Mouse (Mus musculus): ENCODE results near the gene Iqch. TPM values are rescaled to one million over a fixed set of nuclear protein-coding genes. Genes with fewer than 3 reads are reported as not detected.

Gene Iqch
- polyA plus RNA-seq, 1 experiment = not detected

DNA sequence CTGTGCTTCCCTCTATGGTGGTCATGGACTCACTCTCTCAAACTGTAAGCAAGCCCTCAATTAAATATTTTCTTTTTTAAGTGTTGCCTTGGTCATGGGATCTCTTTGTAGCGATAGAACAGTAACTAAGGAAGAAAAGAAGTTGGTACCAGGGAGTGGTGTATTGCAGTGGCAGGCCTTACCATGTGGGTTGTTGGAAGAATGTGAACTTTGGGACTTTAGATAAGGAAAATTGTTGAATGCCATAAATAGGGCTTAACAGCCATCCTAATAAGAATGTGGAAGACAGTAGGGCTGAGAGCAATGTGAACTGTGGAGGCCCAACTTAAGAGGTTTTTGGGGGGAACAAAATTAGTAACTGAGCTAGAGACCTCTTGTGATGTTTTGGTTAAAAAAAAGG, 171.6 kb downstream of the Iqch start:
- Histone ChIP-seq H3K27ac (ENCODE audit: insufficient read depth, low read length) (no peak overlapping the region), H3K9ac (ENCODE audit: low read depth, poor library complexity, severe bottlenecking) (no peak overlapping the region), H3K4me1 (ENCODE audit: control insufficient read depth, insufficient read depth, low read length) (no peaks in the 10 kb centered on the region), H3K27me3 (ENCODE audit: control insufficient read depth, insufficient read depth, low read length, poor library complexity, severe bottlenecking) (no peaks in the 10 kb centered on the region), H3K36me3 (ENCODE audit: control insufficient read depth, insufficient read depth, low read length, poor library complexity, severe bottlenecking) (no peaks in the 10 kb centered on the region), H3K4me3 (ENCODE audit: low read depth, low read length) (no peak overlapping the region), H3K9me3 (replicated peaks; ENCODE audit: control insufficient read depth, insufficient read depth, low read length, poor library complexity, severe bottlenecking) (no peaks in the 10 kb centered on the region)
- TF ChIP-seq EP300 (IDR thresholded peaks at IDR 0.05; ENCODE audit: insufficient read depth, low read depth, low read length) (no peak), CTCF (IDR thresholded peaks at IDR 0.05; ENCODE audit: low read depth, low read length) (no peak), POLR2A (IDR thresholded peaks at IDR 0.05; ENCODE audit: insufficient read depth, low read length) (no peak)

DNA sequence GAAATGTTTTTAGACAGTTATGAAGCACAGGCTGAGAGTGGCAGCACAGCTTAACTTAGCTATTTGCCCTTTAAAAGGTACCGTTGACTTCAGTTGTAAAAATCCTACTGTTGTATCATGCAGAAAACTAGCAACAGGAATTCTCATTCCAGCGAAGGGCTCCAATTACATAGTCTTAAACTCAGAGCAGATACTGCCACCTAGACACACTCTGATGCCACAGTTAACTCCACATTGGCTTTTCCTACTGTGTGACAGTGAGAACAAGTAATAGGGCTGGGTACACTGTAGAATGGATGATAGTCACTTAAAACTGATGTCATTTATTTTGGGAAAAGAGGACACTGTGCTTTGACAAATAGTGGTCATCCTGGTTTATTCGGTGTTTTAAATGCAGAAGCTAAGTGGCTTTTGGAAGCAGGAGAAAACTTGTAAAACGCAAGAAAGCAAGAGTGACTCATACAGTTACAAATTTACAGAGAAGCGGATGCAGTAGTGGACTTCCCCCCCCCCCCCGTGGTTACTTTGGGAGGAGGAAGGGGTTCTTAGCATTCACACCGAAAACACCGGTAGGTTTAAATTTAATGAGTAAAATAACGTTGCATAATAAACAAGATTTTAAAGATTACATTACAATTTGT, 181.1 kb downstream of the Iqch start:
- H3K9ac ChIP-seq (ENCODE audit: low read depth, poor library complexity, severe bottlenecking) = no peak overlapping the region
- no peaks in the 10 kb centered on the region for H3K9me3 ChIP-seq (replicated peaks; ENCODE audit: control insufficient read depth, insufficient read depth, low read length, poor library complexity, severe bottlenecking)
- TF ChIP-seq CTCF (IDR thresholded peaks at IDR 0.05; ENCODE audit: low read depth, low read length) (no peak), EP300 (IDR thresholded peaks at IDR 0.05; ENCODE audit: insufficient read depth, low read depth, low read length) (no peak), POLR2A (IDR thresholded peaks at IDR 0.05; ENCODE audit: insufficient read depth, low read length) (no peak)
- H3K4me3 ChIP-seq (ENCODE audit: low read depth, low read length) = no peak overlapping the region
- no peaks in the 10 kb centered on the region for H3K27me3 ChIP-seq (ENCODE audit: control insufficient read depth, insufficient read depth, low read length, poor library complexity, severe bottlenecking)
- no peaks in the 10 kb centered on the region for H3K4me1 ChIP-seq (ENCODE audit: control insufficient read depth, insufficient read depth, low read length)
- H3K27ac ChIP-seq (ENCODE audit: insufficient read depth, low read length) = no peak overlapping the region
- no peaks in the 10 kb centered on the region for H3K36me3 ChIP-seq (ENCODE audit: control insufficient read depth, insufficient read depth, low read length, poor library complexity, severe bottlenecking)

GRCm38 (mm10) chr9:63420396-63420795, 181.9 kb downstream of the Iqch start:
- H3K4me3 ChIP-seq (ENCODE audit: low read depth, low read length) = no peak overlapping the region
- TF ChIP-seq EP300 (IDR thresholded peaks at IDR 0.05; ENCODE audit: insufficient read depth, low read depth, low read length) = no peak
- no peak for TF ChIP-seq CTCF (IDR thresholded peaks at IDR 0.05; ENCODE audit: low read depth, low read length)
- TF ChIP-seq POLR2A (IDR thresholded peaks at IDR 0.05; ENCODE audit: insufficient read depth, low read length) = no peak

DNA sequence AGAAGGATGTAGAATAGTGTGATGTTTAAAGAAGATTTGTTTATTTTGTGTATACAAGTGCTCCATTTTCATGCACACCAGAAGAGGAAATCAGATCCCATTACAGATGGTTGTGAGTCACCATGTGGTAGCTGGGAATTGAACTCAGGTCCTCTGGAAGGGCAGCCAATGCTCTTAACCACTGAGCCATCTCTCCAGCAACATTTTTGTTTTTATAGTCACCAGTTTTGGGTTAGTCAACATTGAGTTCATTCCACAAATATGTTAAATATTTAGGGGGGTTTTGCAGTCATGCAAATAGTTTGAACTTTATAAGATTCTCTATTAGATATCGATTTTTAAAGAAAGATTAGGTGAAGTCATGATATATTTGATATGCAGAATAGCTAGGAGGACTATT, 202.1 kb downstream of the Iqch start:
- no peaks in the 10 kb centered on the region for H3K27me3 ChIP-seq (ENCODE audit: control insufficient read depth, insufficient read depth, low read length, poor library complexity, severe bottlenecking)

More at GRCm38 (mm10) chr9:63420396-63420795, 181.9 kb downstream of the Iqch start:
- H3K9me3 ChIP-seq (replicated peaks; ENCODE audit: control insufficient read depth, insufficient read depth, low read length, poor library complexity, severe bottlenecking) = no peaks in the 10 kb centered on the region
- no peak overlapping the region for H3K27ac ChIP-seq (ENCODE audit: insufficient read depth, low read length)
- H3K4me1 ChIP-seq (ENCODE audit: control insufficient read depth, insufficient read depth, low read length) = no peaks in the 10 kb centered on the region
- no peaks in the 10 kb centered on the region for H3K36me3 ChIP-seq (ENCODE audit: control insufficient read depth, insufficient read depth, low read length, poor library complexity, severe bottlenecking)
- no peak overlapping the region for H3K9ac ChIP-seq (ENCODE audit: low read depth, poor library complexity, severe bottlenecking)
- no peaks in the 10 kb centered on the region for H3K27me3 ChIP-seq (ENCODE audit: control insufficient read depth, insufficient read depth, low read length, poor library complexity, severe bottlenecking)

GRCm38 (mm10) chr9:63399463-63399815, 202.9 kb downstream of the Iqch start:
- Histone ChIP-seq H3K4me3 (ENCODE audit: low read depth, low read length) (peak overlapping the region; percentile 83), H3K9ac (ENCODE audit: low read depth, poor library complexity, severe bottlenecking) (peak overlapping the region; percentile 59), H3K27ac (ENCODE audit: insufficient read depth, low read length) (peak overlapping the region; percentile 46), H3K27me3 (ENCODE audit: control insufficient read depth, insufficient read depth, low read length, poor library complexity, severe bottlenecking) (no peaks in the 10 kb centered on the region), H3K4me1 (ENCODE audit: control insufficient read depth, insufficient read depth, low read length) (no peaks in the 10 kb centered on the region), H3K9me3 (replicated peaks; ENCODE audit: control insufficient read depth, insufficient read depth, low read length, poor library complexity, severe bottlenecking) (no peaks in the 10 kb centered on the region), H3K36me3 (ENCODE audit: control insufficient read depth, insufficient read depth, low read length, poor library complexity, severe bottlenecking) (no peaks in the 10 kb centered on the region)
- TF ChIP-seq CTCF (IDR thresholded peaks at IDR 0.05; ENCODE audit: low read depth, low read length) (no peak), EP300 (IDR thresholded peaks at IDR 0.05; ENCODE audit: insufficient read depth, low read depth, low read length) (no peak), POLR2A (IDR thresholded peaks at IDR 0.05; ENCODE audit: insufficient read depth, low read length) (no peak)

More for the DNA sequence above, 202.1 kb downstream of the Iqch start:
- TF ChIP-seq CTCF (IDR thresholded peaks at IDR 0.05; ENCODE audit: low read depth, low read length) = no peak
- TF ChIP-seq POLR2A (IDR thresholded peaks at IDR 0.05; ENCODE audit: insufficient read depth, low read length) = no peak
- no peak for TF ChIP-seq EP300 (IDR thresholded peaks at IDR 0.05; ENCODE audit: insufficient read depth, low read depth, low read length)
- H3K4me3 ChIP-seq (ENCODE audit: low read depth, low read length) = no peak overlapping the region
- no peaks in the 10 kb centered on the region for H3K36me3 ChIP-seq (ENCODE audit: control insufficient read depth, insufficient read depth, low read length, poor library complexity, severe bottlenecking)
- H3K9me3 ChIP-seq (replicated peaks; ENCODE audit: control insufficient read depth, insufficient read depth, low read length, poor library complexity, severe bottlenecking) = no peaks in the 10 kb centered on the region
- H3K4me1 ChIP-seq (ENCODE audit: control insufficient read depth, insufficient read depth, low read length) = no peaks in the 10 kb centered on the region
- no peak overlapping the region for H3K27ac ChIP-seq (ENCODE audit: insufficient read depth, low read length)
- no peak overlapping the region for H3K9ac ChIP-seq (ENCODE audit: low read depth, poor library complexity, severe bottlenecking)

DNA sequence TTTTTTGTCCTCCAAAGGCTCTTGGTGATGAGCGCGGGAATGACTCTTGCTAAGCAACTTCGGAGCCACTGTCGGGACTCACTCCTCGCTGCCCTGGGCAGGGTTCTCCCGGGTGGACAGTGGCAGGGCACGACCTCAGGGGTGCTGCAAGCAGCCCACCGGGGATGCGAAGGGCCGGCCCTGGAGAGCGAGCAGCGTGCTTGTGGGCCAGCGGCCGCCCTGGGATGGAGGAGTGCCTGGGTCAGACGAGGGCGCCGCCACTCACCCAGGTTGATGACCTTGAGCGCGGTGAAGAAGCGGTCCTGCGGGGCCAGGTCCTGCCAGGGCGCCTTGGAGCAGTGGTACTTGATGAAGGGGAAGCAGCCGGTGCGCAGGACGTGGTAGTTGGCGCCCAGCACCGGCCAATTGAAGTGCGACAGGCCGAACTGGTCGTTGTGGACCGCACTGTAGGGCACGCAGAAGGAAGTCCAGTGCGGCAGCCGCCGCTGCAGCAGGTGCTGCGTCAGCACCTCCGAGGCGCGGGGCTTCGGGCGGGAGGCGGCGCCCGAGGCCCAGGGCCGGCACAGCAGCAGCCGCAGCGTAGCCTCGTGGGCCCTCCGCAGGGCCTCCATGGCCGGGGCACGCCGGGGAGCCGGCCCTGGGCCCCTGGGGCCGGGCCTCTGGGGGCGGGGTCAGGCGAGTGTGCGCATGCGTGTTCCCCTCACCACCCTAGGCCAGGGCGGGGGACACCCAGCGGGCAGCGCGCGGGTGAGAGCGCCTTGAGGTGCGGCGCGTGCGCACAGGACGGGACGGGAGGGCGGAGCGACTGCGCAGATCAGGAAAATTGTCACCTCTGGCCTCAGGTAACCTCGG, 203.5 kb downstream of the Iqch start, which contains the start of gene 2300009A05Rik:
Gene 2300009A05Rik (minus strand): TSS at position 636 of the 852 bp plus-strand sequence.
- Histone ChIP-seq H3K36me3 (ENCODE audit: control insufficient read depth, insufficient read depth, low read length, poor library complexity, severe bottlenecking) (no peaks in the 10 kb centered on the region), H3K9me3 (replicated peaks; ENCODE audit: control insufficient read depth, insufficient read depth, low read length, poor library complexity, severe bottlenecking) (no peaks in the 10 kb centered on the region), H3K4me3 (ENCODE audit: low read depth, low read length) (peak within 1 kb of the TSS; percentile 89), H3K27ac (ENCODE audit: insufficient read depth, low read length) (peak within 1 kb of the TSS; percentile 46), H3K4me1 (ENCODE audit: control insufficient read depth, insufficient read depth, low read length) (no peaks in the 10 kb centered on the region), H3K9ac (ENCODE audit: low read depth, poor library complexity, severe bottlenecking) (peak within 1 kb of the TSS; percentile 77), H3K27me3 (ENCODE audit: control insufficient read depth, insufficient read depth, low read length, poor library complexity, severe bottlenecking) (no peaks in the 10 kb centered on the region)
- TF ChIP-seq EP300 (IDR thresholded peaks at IDR 0.05; ENCODE audit: insufficient read depth, low read depth, low read length) (peak; percentile 53; the same call in 1 of the 2 replicates), POLR2A (IDR thresholded peaks at IDR 0.05; ENCODE audit: insufficient read depth, low read length) (peak; percentile 78), CTCF (IDR thresholded peaks at IDR 0.05; ENCODE audit: low read depth, low read length) (no peak)
